ENCODE assay signal across 8 mouse cellular contexts in genomic region chr2:90746538-90746865, GRCm38 (mm10). TPM values are rescaled to one million over a fixed set of nuclear protein-coding genes. Genes with fewer than 3 reads are reported as not detected.
DNase-seq lines count a peak whose midpoint lies in the region; ATAC-seq and TF ChIP-seq lines count a peak whose summit lies in the region.

No protein-coding gene starts in this region.

- DNase-seq in c-Kit-positive CD71-positive TER-119-negative erythroid progenitor cells, embryonic 14.5 days (ENCODE audit: low read depth), result peak; percentile 15
- DNase-seq in heart, postnatal 0 days (ENCODE audit: low spot score), result peak; percentile 7
- no peak for DNase-seq in liver, embryonic 11.5 days (ENCODE audit: low spot score)
- no peak for DNase-seq in layer of hippocampus, adult 9-10 months (ENCODE audit: low spot score)
- no peak for DNase-seq in urinary bladder, adult 2 months (ENCODE audit: low spot score)

- peaks cover 43% of the 10 kb centered on the region for H3K4me1 ChIP-seq in megakaryocyte, embryonic 14.5 days
- H3K4me1 ChIP-seq in heart, postnatal 0 days (ENCODE audit: control insufficient read depth, insufficient read depth), result peaks cover 16% of the 10 kb centered on the region; the same call in 1 of the 2 replicates
- peaks cover 22% of the 10 kb centered on the region for H3K4me1 ChIP-seq in liver, embryonic 11.5 days (replicated peaks; ENCODE audit: control insufficient read depth, insufficient read depth, low read length)
- H3K4me1 ChIP-seq in stomach, embryonic 15.5 days, result peaks cover 5% of the 10 kb centered on the region; the same call in 1 of the 2 replicates

- ATAC-seq in megakaryocyte, adult 5-6 weeks (ENCODE audit: poor library complexity, severe bottlenecking), result no peak
- ATAC-seq in heart, postnatal 0 days (ENCODE audit: insufficient read depth, low read depth), result no peak
- ATAC-seq in liver, embryonic 11.5 days (replicated peaks; ENCODE audit: low FRiP score), result no peak
- no peak for ATAC-seq in stomach, embryonic 15.5 days (ENCODE audit: insufficient read depth, low FRiP score, low read depth)

- WGBS in heart, postnatal 0 days, result 7% methylated on average over 4 of the region's 4 CpGs
- WGBS in liver, embryonic 11.5 days, result 10% methylated on average over 4 of the region's 4 CpGs
- WGBS in stomach, embryonic 15.5 days, result 15% methylated on average over 4 of the region's 4 CpGs

- H3K9ac ChIP-seq in heart, postnatal 0 days (replicated peaks; ENCODE audit: low read depth, low read length), result peak overlapping the region; percentile 96
- peak overlapping the region; percentile 92 for H3K9ac ChIP-seq in liver, embryonic 11.5 days (ENCODE audit: low read depth, low read length)
- peak overlapping the region; percentile 96 for H3K9ac ChIP-seq in stomach, embryonic 15.5 days

- TF ChIP-seq CTCF in heart, postnatal 0 days (IDR thresholded peaks at IDR 0.05; ENCODE audit: low read depth), result no peak

- H3K9me3 ChIP-seq in megakaryocyte, embryonic 14.5 days, result no peaks in the 10 kb centered on the region
- H3K9me3 ChIP-seq in heart, postnatal 0 days (replicated peaks; ENCODE audit: control insufficient read depth, low read length), result no peaks in the 10 kb centered on the region
- H3K9me3 ChIP-seq in liver, embryonic 11.5 days (ENCODE audit: control insufficient read depth, low read length), result no peaks in the 10 kb centered on the region
- no peaks in the 10 kb centered on the region for H3K9me3 ChIP-seq in stomach, embryonic 15.5 days

- peak overlapping the region; percentile 87 for H3K4me2 ChIP-seq in heart, postnatal 0 days (ENCODE audit: low read depth, low read length)
- peak overlapping the region; percentile 96 for H3K4me2 ChIP-seq in liver, embryonic 11.5 days
- peak overlapping the region; percentile 64 for H3K4me2 ChIP-seq in stomach, embryonic 15.5 days

- peak overlapping the region; percentile 95 for H3K4me3 ChIP-seq in megakaryocyte, embryonic 14.5 days (replicated peaks)
- H3K4me3 ChIP-seq in heart, postnatal 0 days (ENCODE audit: low read depth, low read length), result peak overlapping the region; percentile 99
- H3K4me3 ChIP-seq in liver, embryonic 11.5 days (ENCODE audit: low read depth, low read length), result peak overlapping the region; percentile 87
- H3K4me3 ChIP-seq in stomach, embryonic 15.5 days (replicated peaks), result peak overlapping the region; percentile 99

- peaks cover 39% of the 10 kb centered on the region for H3K36me3 ChIP-seq in megakaryocyte, embryonic 14.5 days (replicated peaks; ENCODE audit: low read length)
- peaks cover 12% of the 10 kb centered on the region for H3K36me3 ChIP-seq in heart, postnatal 0 days (replicated peaks; ENCODE audit: control insufficient read depth, insufficient read depth, low read length)
- peaks cover 21% of the 10 kb centered on the region for H3K36me3 ChIP-seq in liver, embryonic 11.5 days (ENCODE audit: control insufficient read depth, insufficient read depth, low read length)
- H3K36me3 ChIP-seq in stomach, embryonic 15.5 days, result peaks cover 16% of the 10 kb centered on the region

- H3K27me3 ChIP-seq in megakaryocyte, embryonic 14.5 days (replicated peaks), result no peaks in the 10 kb centered on the region
- no peaks in the 10 kb centered on the region for H3K27me3 ChIP-seq in heart, postnatal 0 days (ENCODE audit: control insufficient read depth, insufficient read depth, low read length)
- H3K27me3 ChIP-seq in liver, embryonic 11.5 days (replicated peaks; ENCODE audit: control insufficient read depth, insufficient read depth, low read length), result no peaks in the 10 kb centered on the region
- no peaks in the 10 kb centered on the region for H3K27me3 ChIP-seq in stomach, embryonic 15.5 days (replicated peaks)

- TF ChIP-seq EP300 in heart, postnatal 0 days (IDR thresholded peaks at IDR 0.05; ENCODE audit: low read depth), result no peak

- peak overlapping the region; percentile 99 for H3K27ac ChIP-seq in heart, postnatal 0 days (ENCODE audit: low read depth)
- H3K27ac ChIP-seq in liver, embryonic 11.5 days (ENCODE audit: low read depth, low read length), result 0 out of 2 replicates have a peak overlapping the region, but pooled peaks have one; percentile 93
- peak overlapping the region; percentile 98; the same call in 1 of the 2 replicates for H3K27ac ChIP-seq in stomach, embryonic 15.5 days

RNA-seq across cellular contexts. Expression of gene Fnbp4, which starts 1.3 kb away (rescaled TPM):
- 25.9 and 30.4 TPM in 2 replicates for polyA plus RNA-seq in megakaryocyte, embryonic 14.5 days (2012; ENCODE audit: insufficient read depth, low replicate concordance)
- 73.0 and 77.6 TPM in 2 replicates for total RNA-seq in megakaryocyte, adult 5-6 weeks (2015)
- 119 and 139 TPM in 2 replicates for total RNA-seq in megakaryocyte, adult 5-6 weeks (2017)
- 20.9 and 39.0 TPM in 2 replicates for total RNA-seq in heart, postnatal 0 days (2014; rRNA removed; ENCODE audit: low replicate concordance)
- 19.3 and 23.8 TPM in 2 replicates for polyA plus RNA-seq in heart, postnatal 0 days (2015; fragmentation: Nextera tagmentation; extraction: Ambion mirVana)
- polyA plus RNA-seq in liver, embryonic 11.5 days (2014; fragmentation: Nextera tagmentation; extraction: Ambion mirVana), result 94.5 and 102 TPM in 2 replicates
- 79.8 and 87.5 TPM in 2 replicates for polyA plus RNA-seq in stomach, embryonic 15.5 days (2015; fragmentation: Nextera tagmentation; extraction: Ambion mirVana)
- 43.2 and 55.3 TPM in 2 replicates for polyA plus RNA-seq in urinary bladder, adult 2 months (2012; rRNA removed)

RNA-seq across cellular contexts. Expression of gene Agbl2, which starts 36.0 kb away (rescaled TPM):
- polyA plus RNA-seq in megakaryocyte, embryonic 14.5 days (2012; ENCODE audit: insufficient read depth, low replicate concordance), result not detected in 2 replicates
- total RNA-seq in megakaryocyte, adult 5-6 weeks (2015), result not detected in 2 replicates
- not detected in 2 replicates for total RNA-seq in megakaryocyte, adult 5-6 weeks (2017)
- 1.4 and 4.8 TPM in 2 replicates for total RNA-seq in heart, postnatal 0 days (2014; rRNA removed; ENCODE audit: low replicate concordance)
- 0.70 and 0.98 TPM in 2 replicates for polyA plus RNA-seq in heart, postnatal 0 days (2015; fragmentation: Nextera tagmentation; extraction: Ambion mirVana)
- 0.18 and 0.23 TPM in 2 replicates for polyA plus RNA-seq in liver, embryonic 11.5 days (2014; fragmentation: Nextera tagmentation; extraction: Ambion mirVana)
- polyA plus RNA-seq in stomach, embryonic 15.5 days (2015; fragmentation: Nextera tagmentation; extraction: Ambion mirVana), result 0.55 and 0.62 TPM in 2 replicates
- polyA plus RNA-seq in urinary bladder, adult 2 months (2012; rRNA removed), result 2.6 and 2.9 TPM in 2 replicates

Comparison
In these comparisons a context has a peak if more than half of its experiments do, and no peak if none do; other contexts are left out.
1. DNase-seq: peak in c-Kit-positive CD71-positive TER-119-negative erythroid progenitor cells, embryonic 14.5 days (single experiment) and heart, postnatal 0 days (single experiment); none in liver, embryonic 11.5 days (single experiment), layer of hippocampus, adult 9-10 months (single experiment) and urinary bladder, adult 2 months (single experiment).
2. Peak in every context shown above with its lines, with median percentiles within 50 percentile points of each other: H3K4me3 ChIP-seq, H3K27ac ChIP-seq, H3K4me2 ChIP-seq and H3K9ac ChIP-seq.